Mouse (Mus musculus) MN1 (cell line): ENCODE data around the gene Tet1.
"Not testable (repeated sequence)": the region's sequence is repeated elsewhere in the genome, so short reads cannot be mapped to it uniquely, and the experiment has no call there.

Experiments
- DNase-seq: peaks from one replicate; pipeline ENCODE4 v3.0.0-alpha.2; 2016; ENCODE audit warnings: low spot score

Tet1 gene

DNA sequence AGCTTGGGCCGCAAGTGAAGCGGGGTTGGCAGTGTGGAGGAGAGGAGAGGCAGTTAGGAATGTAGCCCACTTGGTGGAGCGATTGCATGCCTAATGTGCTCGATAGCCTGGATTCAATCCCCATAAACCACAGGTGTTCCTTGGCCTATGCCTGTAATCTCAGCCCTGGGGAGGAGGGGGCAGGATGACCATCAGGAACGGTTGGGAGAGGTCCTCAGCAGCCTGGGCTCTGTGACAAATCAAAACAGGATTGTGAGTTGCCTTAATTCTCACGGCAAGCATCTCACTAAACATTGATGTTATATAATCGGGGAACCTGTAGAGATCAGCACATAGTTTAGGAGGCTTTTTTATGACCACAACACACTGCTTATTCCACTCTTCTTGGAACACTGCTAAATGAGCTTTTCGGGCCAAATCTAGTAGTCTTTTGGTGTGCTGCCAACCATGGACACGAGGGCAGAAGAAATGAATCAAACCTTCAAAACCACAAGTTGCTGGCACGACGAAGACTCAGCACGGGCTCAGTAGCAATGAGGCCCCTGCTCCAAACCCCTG, 61.6 kb downstream of the Tet1 start:
- DNase-seq: no peak

DNA sequence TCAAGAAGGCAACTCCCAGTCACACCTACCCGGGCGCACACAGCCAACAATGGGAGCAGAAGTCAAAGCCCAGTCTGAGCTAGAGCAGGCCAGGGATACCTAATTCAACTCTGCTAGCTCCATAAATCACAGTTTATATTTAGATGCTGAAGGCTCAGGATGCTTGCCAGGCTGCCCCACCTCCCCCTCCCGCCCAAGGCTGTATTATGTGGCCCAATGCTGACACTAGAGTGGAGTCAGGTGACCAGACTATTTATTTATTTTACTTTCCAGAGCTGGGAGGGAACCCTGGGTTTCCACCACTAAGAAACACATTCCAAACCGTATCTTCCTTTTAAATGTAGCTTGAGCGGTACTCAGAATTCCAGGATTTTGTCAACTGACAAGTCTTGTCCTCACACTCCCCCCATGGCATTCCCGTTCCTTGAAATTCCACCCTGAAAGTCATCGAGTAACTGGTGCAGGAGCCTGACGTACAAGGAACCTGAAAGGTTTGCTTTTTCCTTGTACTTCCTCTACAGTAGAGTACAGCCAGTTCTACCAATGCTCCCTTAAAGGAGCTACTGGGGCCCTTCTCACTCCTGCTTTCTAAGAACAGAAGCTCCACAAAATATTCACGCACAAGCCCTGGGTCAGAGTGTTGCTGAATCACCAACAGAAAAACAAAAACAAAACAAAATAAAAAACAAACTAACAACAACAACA, 64.9 kb downstream of the Tet1 start:
- DNase-seq: no peak

DNA sequence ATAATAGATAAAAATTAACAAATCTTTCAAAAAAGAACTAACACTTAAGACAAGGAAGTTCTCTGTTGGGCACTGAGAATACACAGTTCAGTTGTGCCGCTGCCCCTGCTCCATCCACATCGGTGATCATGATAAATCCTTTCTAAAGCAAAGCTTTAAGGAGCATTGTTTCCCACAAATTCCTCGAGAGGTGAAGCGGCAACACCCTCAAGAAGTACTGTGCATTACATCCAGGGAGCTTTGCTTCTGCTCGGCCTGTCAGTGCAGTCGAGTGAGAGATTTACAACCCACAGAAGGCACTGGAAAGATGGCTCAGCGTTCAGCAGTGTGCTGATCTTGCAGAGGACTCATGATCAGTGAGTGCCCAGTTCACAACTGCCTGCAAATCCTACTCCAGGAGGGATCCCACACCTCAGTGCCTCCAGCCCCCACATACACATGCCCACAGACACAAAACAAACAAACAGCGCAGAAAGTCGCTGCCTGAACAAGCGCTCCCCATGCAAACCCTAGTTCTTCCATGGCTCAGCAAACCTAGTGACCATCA, 66.8 kb downstream of the Tet1 start:
- no peak for DNase-seq

DNA sequence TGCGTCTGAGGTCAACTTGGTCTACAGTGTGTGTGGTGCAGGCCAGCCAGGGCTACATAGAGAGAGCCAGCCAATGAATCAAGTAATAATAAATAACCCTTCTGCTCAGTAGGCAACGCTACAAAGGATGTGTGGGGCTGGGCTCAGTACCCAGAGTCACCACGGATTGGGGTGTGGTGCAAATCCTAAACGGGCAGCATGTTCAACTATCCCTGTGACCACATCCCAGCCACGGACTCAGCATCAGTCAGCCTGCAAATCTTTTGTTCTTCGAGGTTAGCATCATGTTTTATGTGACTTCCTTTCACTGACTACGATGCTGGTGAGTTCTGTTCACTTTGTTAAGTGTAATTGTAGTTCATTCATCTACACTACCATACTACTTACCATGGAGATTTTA, 68.1 kb downstream of the Tet1 start:
- DNase-seq: no peak

DNA sequence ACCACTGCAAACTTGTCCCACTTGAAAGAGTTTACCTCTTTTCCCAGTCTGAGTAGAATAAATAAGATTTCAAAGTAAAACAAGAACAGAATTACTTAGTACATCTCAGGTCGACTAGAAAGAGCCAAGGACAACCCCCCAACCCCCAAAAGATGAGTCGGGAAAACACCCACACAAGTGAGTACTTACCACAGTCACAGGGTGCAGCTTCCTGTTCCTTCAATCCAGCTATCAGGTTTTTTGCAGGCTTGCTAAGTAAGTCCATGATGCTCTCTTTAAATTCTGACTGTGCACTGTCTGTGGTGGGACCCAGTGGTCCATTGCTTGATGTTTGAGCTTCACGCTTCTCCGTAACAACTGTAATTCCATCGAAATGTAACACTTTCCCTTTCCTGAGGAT, 70.8 kb downstream of the Tet1 start:
- DNase-seq: no peak

DNA sequence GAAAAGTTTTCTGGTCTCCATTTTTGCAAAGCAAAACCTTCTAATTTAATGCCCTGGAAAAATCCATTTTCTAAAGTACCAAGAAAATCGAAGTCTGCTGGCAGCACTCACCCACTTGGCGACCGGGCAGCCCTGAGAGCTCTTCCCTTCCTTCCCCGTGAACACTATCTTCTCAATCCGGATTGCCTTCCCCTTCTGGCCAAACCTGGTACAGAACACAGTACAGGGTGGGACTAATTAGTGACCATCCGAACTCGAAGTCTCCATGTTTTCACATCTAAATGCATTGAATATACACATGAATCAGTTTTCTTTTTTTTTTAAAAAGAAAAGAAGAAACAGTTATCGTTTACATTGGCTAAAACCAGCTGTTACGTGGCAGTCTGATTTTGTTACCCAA, 76.0 kb downstream of the Tet1 start:
- DNase-seq: no peak

DNA sequence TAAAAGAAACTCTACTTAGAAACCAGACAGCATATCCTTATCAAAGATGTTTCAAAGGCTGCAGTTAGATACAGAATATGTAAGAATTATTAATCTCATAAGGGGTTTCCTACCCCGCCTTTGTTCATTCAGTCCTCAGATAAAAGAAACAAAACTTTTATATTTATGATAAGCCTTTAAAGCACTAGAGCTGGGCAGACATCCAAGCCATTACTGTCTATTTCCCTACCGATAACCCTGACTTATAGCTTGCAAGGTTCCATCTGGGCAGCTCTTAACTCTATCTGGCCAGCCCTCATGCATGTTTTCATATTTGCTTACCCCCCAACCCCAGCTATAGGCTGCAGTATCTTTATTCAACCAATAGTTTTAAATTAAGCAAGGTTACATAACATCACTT, 77.2 kb downstream of the Tet1 start:
- DNase-seq: no peak

DNA sequence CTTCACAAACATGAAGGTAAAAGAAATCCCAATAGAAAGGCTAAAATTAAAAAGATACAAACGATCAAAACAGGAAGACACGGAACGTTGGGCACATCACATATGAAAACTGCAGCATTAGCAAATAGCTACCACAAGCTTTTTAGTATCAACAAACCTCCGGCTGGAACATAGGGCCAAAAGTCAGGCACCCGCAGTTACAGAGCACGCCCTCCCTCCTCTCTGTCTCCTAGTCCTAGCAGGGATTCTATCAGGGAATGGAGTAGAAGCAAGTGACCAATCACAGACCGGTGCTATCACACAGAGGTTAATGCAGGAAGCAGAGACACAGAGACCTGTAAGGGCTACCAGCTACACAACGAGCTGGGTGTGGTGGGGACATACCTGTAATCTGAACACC, 84.3 kb downstream of the Tet1 start:
- no peak for DNase-seq

DNA sequence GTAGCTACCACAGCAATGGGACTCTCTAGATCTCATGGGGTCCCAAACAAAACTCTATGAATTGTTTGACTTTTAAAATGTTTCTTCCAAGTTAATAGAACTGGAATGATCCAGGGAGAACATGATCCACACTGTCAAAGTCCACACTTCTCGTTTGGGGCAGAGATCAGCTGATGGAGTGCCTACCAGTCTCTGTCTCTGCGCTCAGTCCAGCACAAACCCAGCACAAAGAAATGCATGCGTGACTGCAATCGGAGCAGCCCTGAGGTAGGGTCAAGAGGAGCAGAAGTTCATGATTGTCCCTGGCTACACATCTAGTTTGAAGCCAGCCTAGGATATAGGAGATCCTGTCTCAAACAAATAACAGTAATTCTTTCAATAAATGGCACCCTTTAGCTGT, 85.4 kb downstream of the Tet1 start:
- DNase-seq: no peak

DNA sequence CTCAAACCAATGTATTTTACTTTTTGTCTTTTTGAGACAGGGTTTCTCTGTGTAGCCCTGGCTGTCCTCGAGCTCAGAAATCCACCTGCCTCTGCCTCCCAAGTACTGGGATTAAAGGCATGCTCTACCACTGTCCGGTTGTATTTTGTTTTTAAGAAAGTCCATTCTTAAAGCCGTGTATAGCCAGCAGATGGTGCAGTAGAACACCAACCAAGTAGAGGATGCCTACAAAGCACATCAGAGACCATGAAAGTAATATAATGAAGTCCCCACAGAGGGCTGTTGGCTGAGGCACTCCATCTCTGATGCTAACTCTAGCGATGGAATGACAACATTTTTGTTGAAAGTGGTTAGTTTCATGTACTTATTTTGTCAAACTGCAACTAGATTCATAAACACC, 98.8 kb downstream of the Tet1 start:
- no peak for DNase-seq

DNA sequence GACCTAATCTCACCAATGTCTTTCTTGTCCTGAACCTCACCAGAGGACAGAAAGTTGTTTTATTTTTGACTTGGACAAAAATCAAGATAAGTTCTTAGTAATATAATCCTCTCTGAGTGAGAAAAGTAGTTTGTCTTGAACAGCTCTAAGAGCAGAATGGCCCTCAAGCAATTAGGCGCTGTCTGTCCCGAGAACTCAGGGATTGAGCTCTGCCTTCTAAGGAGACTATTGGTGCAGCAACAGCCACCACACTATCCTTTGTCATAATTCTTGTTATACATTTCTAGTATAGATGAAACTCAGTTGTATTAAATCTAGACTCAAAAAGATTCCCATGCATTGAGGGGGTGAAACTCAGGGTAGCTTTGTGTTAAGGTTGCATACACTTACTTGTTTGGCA, 100.0 kb downstream of the Tet1 start:
- no peak for DNase-seq

DNA sequence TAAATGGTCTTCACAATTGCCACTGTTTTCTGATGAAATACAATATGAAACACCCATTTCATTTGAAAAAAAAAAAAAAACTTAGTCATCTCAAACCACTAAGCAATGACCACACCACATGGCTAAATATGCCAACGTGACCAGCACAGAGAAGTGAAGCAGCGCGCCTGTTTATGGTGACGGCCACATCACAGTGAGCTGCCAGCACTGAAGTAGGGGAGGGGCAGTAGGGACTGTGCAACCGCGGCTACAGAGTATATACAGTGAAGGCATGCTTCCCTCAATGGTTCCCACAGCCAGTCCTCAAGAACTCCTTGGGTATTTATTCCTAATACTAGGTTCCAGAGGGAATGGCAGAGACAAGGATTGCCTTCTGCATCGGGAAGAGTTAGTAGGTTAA, 100.5 kb downstream of the Tet1 start:
- DNase-seq: no peak

DNA sequence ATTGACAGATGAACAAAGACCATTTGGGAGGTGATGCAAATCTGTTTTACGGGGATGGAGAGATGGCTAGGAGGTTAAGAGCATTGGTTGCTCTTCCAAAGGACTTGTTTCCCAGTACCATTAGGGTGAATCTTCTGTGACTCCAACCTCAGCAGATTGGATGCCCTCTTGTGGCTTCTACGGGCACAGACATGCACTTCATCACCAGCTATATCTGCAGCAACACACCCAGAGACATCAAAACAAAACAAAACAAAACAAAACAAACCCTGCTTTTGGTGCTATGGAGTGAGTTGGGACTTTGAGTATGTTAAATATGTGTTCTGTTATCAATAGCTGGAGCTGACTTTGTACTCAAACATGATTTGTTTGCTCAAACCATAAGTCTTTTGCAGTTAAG, 104.7 kb downstream of the Tet1 start:
- DNase-seq: no peak

DNA sequence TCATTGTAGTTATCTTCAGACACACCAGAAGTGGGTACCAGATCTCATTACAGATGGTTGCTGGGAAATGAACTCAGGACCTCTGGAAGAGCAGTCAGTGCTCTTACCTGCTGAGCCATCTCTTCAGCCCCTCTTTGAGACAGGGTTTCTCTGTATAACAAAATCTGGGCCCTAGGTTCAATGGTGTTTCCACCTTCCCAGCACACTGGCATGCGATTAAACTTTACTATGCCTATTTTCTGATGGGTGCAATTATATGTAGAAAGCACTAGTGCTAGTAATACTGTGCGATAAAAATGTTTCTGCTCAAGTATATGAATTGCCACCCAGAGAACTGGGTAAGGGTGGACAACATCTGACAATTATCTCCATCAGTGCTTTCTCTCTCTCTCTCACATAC, 105.5 kb downstream of the Tet1 start:
- DNase-seq: no peak

DNA sequence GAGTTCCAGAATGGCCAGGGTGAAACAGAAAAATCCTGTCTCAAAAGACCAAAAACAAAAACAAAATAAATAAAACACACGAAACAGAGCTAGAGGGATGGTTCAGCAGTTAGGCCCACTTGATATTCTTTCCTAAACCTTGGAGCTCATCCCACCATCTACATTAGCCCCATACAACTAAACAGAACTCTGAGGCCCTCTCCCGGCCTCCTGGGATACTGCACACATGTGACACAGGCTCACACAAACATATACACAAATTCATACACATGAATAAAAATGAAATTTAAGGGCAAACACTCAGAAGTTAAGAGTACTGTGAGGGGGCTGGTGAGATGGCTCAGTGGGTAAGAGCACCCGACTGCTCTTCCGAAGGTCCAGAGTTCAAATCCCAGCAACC, 114.6 kb downstream of the Tet1 start:
- no peak for DNase-seq

DNA sequence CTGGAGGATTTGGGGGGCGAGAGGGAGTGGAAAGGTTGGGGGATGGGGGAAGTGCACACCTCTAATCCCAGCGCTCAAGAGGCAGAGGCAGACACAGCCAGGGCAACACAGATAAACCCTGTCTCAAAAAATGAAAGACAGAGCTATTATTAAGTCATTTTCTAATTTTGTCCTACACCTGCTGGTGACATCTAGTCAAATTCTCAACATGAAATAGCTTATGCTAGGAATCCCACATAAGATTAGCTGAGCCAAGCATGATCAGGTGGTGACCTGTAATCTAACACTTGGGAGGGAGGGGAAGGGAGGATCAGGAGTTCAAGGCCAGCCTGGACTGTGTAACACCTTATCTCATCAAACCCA, 115.7 kb downstream of the Tet1 start:
- peak; percentile 63 for DNase-seq

DNA sequence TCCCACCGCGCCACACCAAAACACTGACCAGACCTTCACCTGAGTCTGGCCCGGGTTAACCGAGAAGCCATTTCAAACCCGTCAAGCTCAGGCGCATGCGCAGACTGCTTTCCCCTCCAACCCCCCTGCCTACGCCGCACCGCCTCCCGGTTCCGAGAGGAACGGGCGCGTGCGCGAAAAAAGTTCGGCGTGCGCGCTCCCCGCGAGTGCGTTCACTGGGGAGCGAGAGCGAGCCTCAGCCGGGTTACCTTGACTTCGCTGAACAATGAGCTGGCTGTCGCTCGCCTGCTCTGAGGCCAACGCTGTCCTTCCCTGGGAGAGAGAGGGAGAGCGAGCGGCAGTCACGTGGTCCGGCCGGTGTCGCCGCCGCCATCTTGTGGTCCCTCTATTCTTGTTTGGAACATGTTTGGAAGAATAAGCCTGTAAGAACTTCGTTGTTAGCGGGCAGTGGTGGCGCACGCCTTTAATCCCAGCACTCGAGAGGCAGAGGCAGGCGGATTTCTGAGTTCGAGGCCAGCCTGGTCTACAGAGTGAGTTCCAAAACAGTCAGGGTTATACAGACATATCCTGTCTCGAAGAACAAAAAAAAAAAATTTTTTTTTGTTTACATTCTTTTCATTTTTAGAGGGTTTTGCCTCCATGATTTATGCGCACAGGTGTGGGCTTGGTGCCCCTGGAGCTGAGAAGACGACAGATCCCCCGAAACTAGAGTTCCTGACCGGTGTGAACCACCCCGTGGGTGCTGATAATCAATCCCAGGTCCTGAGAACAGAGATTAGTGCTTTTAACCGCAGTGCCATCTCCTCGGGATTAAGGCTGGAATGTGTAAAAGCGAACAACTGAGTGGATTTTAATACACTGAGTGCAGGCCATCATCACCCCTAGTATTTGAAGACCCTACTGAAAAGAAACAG, 116.4 kb downstream of the Tet1 start, which contains the start of gene Ccar1:
TSS of gene Ccar1 (minus strand) at position 110 of the 914 bp plus-strand sequence.
- peak; percentile 99 for DNase-seq

DNA sequence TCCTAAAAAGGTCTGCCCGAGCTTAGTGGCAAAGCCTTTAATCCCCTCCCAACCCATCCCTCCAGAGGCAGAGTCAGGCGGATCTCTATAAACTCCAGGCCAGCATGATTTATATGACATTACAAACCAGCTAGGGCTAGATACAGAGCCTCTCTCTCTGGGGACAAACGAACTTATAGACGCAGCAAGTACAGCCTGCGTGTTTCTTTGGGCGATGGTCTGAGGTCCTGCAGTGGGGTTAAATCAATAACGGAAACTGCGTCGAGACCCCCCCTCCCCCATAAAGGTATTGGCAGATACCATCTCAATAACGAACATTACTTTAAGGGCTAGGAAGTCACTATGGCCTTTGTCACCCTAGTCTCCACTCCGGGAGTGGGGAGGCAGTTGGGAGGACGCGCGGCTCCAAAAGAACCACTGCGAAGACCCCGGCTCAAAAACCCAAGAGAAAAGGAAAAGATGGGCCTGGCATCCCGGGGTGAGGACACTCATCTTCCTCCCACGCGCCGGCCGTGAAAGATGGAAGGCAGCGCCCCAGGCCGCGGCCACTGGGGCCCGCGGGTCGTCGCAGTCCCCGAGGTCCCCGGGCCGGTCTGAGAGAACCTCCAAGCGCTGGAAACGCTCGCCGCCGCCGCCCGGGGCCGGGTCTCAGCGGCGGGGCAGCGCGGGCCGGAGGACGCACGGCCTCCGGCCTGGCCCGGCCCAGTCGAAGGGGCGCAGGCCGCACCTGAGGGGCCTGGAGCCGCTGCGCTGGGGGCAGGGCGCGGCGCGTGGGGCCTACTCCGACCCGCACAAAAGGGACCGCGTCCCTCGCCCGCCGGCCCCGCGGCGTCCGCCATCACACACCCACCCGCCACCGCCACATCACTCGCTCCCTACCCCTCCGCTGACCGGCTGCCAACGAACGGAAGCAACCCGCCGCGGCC, 117.3 kb downstream of the Tet1 start:
- peak; percentile 59 for DNase-seq

DNA sequence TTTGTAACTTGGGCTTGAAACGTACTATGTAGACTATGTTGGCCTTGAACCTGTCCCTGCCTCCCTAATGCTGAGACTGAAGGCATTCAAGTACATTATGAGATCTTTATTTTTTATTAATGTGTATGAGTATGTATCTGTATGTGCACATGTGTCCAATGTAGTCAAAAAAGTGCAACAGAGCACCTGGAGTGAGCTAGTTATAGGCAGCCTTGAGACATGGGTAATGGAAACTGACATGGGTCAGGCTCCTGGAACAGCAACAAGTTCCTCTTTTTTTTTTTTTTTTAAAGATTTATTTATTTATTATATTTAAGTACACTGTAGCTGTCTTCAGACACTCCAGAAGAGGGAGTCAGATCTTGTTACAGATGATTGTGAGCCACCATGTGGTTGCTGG, 127.0 kb downstream of the Tet1 start:
- DNase-seq: not testable (repeated sequence)
